Mouse (Mus musculus) heart, postnatal 0 days (tissue): ENCODE measurements around the gene Grb10.

Experiments used
- CTCF ChIP-seq: IDR thresholded peaks from 2 replicates; pipeline ENCODE4 v1.5.1; 2016; ENCODE audit warnings: antibody characterized with exemption, control low read depth, low read depth
- EP300 ChIP-seq: IDR thresholded peaks from 2 replicates; pipeline ENCODE4 v1.6.1; 2016; ENCODE audit warnings: antibody characterized with exemption, low read depth

DNA sequence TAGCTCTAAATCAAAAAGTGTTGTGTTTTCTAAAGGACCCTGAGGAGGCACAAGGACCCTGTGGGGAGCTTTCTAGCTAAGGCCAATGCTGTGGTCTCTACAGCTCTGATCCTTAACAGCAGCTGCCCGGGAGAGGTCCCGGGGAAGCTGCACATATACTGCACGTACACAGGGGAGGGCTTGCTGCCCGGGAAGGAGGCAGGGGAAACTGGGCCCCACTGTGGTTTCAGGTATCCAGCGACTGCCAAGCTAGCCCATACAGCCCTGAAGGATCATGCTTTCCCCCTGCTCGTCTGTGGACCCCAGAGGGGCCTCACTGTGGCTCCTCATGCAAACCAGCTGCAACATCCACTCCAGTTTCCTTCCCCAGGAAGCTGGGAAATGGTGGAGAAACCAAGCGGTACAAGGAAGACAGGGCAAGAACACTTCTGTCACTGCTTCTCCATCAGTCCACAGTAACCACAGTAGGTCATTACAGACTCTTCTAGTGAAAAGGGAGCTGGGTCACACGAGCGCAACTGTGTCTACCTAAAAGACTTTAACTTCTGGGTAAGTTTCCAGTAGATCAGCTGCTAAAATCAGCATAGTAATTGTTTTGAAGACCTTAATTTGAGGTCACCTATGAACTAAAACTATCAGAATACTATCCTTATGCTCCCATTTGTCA is 90.0 kb downstream of the Grb10 start:
- no peak for TF ChIP-seq CTCF
- no peak for TF ChIP-seq EP300
